Mouse (Mus musculus) neural tube, embryonic 15.5 days (tissue): ENCODE results near the gene Fam117a. TPM values are rescaled to one million over a fixed set of nuclear protein-coding genes. Genes with fewer than 3 reads are reported as not detected.
A peak's percentile ranks its signal among the peaks of the same experiment; 100 is the strongest.

Source experiments
- ATAC-seq: fragments of 200-750 bp; cut with Nextera tagmentation; 2 replicates; pipeline ENCODE4 v1.8.0; 2017; ENCODE audit warnings: mild to moderate bottlenecking, moderate TSS enrichment, moderate library complexity; ENCODE audit not compliant: low FRiP score
- H3K27ac ChIP-seq: fragments of 300-500 bp; sonication (generic); replicated peaks from 2 replicates; pipeline ENCODE4 v1.5.1; 2015; ENCODE audit warnings: mild to moderate bottlenecking, inconsistent platforms
- H3K27me3 ChIP-seq: fragments of 300-500 bp; sonication (generic); replicated peaks from 2 replicates; pipeline ENCODE4 v1.6.1; 2015; ENCODE audit warnings: inconsistent platforms
- H3K36me3 ChIP-seq: fragments of 300-500 bp; sonication (generic); 2 replicates; pipeline ENCODE4 v1.6.1; 2015; ENCODE audit warnings: inconsistent platforms
- H3K4me1 ChIP-seq: fragments of 300-500 bp; sonication (generic); 2 replicates; pipeline ENCODE4 v1.6.1; 2015; ENCODE audit warnings: inconsistent platforms
- H3K4me2 ChIP-seq: fragments of 300-500 bp; sonication (generic); 2 replicates; pipeline ENCODE4 v1.6.1; 2015; ENCODE audit warnings: inconsistent platforms, mild to moderate bottlenecking, moderate library complexity
- H3K4me3 ChIP-seq: fragments of 300-500 bp; sonication (generic); replicated peaks from 2 replicates; pipeline ENCODE4 v1.5.1; 2015; ENCODE audit warnings: mild to moderate bottlenecking, inconsistent platforms
- H3K9ac ChIP-seq: fragments of 300-500 bp; sonication (generic); replicated peaks from 2 replicates; pipeline ENCODE4 v1.6.1; 2015; ENCODE audit warnings: mild to moderate bottlenecking, inconsistent platforms
- H3K9me3 ChIP-seq: fragments of 300-500 bp; sonication (generic); replicated peaks from 2 replicates; pipeline ENCODE4 v1.6.1; 2016; ENCODE audit warnings: inconsistent platforms
- WGBS: fragments of 180-500 bp; shearing (Covaris S2); methylation state at CpG from one replicate; pipeline ENCODE4 v1.1.7; 2015; ENCODE audit warnings: mixed read lengths; 5-methylcytosine and 5-hydroxymethylcytosine counted together
- polyA plus RNA-seq: library from polyadenylated mRNA; unstranded; fragments of >200 nt; fragmentation: Nextera tagmentation; extraction: Ambion mirVana; gene quantifications from 2 replicates; pipeline ENCODE4 v1.2.1, GENCODE M21; 2015

Gene Fam117a
- polyA plus RNA-seq, 1 experiment from 2014 or later = 2.4 TPM

DNA sequence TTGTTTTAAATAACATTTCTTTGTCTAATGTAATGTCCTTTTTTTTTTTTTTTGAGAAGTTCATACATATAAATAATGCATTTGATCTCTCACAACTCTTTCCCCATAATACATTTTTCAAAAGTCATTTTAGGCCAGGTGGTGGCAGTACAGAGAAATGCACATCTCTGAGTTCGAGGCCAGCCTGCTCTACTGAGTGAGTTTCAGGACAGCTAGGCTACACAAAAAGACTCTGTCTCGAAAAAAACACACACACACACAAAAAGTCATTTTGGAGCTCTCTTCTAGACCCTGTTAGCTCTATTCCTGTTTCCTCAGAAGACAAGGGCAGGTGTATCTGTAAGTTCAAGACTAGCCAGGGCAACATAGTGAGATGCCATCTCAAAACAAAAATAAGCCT, 15.9 kb downstream of the Fam117a start:
- no peaks in the 10 kb centered on the region for H3K36me3 ChIP-seq
- no peak overlapping the region for H3K4me3 ChIP-seq
- 87% methylated on average over 2 of the region's 2 CpGs for WGBS
- no peak overlapping the region for H3K9ac ChIP-seq
- no peak overlapping the region for H3K4me2 ChIP-seq
- no peak for ATAC-seq
- no peaks in the 10 kb centered on the region for H3K27me3 ChIP-seq
- no peak overlapping the region for H3K27ac ChIP-seq
- no peaks in the 10 kb centered on the region for H3K9me3 ChIP-seq
- H3K4me1 ChIP-seq = peaks cover 15% of the 10 kb centered on the region

DNA sequence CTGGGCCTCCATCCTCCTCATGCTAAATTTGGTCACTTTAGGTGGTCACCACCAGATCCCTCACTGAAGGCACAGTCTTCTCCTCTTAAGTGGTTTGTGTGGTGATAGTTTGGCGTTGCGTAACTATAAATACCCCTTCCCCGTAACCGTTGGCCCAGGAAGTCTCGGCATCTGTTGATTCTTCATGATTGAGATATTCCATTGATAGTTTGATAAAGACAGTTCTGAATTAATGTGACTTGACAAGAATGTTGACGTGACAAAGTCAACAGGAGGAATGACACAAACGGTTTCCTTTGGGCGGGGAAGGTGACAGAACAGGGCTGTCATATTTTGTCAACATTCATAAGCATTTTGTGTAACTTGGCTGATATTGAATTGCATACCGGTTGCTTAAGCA, 16.4 kb downstream of the Fam117a start:
- Histone ChIP-seq H3K4me2 (no peak overlapping the region), H3K27me3 (no peaks in the 10 kb centered on the region), H3K9ac (no peak overlapping the region), H3K27ac (no peak overlapping the region), H3K4me3 (no peak overlapping the region), H3K9me3 (no peaks in the 10 kb centered on the region), H3K4me1 (peaks cover 16% of the 10 kb centered on the region), H3K36me3 (no peaks in the 10 kb centered on the region)
- ATAC-seq = no peak
- 94% methylated on average over 9 of the region's 9 CpGs for WGBS

DNA sequence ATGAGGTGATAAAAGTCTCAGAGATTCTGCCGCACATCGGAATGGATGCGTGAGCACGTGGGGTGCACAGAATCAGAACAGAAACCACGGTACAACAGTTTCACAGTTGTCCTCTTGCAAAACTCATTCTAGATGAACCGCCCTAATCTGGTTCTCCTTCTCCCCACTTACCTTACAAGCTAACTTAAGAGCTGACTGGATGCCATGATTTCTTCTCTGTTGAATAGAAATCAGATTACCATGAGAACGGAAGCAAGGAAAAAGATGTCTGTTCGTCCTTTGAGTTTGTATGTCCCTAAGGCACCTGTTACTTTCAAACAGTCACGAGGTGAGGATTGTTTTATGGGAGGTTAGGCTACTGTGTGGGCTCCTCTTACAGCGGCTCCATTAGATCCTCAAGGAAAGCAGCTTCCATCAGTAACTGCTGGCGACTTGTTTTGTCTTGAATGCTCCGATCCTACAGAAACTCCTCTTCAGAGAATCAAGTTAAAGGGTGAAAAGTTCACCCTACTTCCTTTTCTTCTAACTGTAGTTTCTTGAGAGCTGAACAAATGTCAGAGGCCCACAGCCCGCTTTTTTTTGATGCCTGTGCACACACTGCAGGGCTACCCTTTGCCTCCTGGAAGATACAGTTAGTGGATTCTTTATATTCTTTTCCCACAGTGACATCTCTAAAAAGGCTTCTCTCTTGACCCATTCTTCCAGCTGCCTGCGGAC, 17.6 kb downstream of the Fam117a start:
- H3K36me3 ChIP-seq = no peaks in the 10 kb centered on the region
- no peaks in the 10 kb centered on the region for H3K27me3 ChIP-seq
- H3K9me3 ChIP-seq = no peaks in the 10 kb centered on the region

DNA sequence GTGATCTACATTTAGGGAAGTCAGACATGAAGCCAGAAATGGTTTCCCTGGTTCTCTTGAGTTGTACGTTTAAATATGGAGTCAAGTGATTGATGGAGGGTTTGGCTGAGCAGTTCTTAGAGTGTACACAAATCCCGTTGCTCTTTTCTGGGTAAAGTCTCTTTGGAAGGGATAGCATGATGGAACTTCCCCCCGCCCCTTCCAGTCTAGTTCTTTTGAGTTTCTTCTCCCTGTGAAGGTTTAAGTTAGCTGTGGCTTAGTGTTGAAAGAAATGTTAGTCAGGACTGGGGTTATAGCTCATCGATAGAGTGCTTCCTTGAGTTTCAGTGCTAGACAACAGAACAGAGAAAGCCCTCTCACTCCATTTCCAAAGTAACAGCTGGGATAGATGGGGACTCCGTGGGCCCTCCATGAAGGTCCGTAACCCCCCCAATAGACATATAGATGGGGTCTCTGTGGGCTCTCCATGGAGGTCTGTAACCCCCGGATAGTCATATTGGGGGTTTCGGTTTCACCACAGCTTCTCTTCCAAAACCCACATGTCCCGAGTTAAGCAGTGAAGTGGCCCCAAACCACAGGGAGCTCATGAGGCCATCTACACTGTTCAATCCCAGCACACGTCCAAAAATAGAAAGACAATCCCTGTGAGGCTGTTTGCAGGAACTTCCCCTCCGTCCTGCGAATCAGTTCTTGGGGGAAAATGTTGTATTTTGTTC, 18.3 kb downstream of the Fam117a start:
- no peaks in the 10 kb centered on the region for H3K9me3 ChIP-seq
- H3K4me3 ChIP-seq = no peak overlapping the region
- no peak for ATAC-seq
- H3K4me1 ChIP-seq = peaks cover 21% of the 10 kb centered on the region
- no peaks in the 10 kb centered on the region for H3K36me3 ChIP-seq
- no peaks in the 10 kb centered on the region for H3K27me3 ChIP-seq
- no peak overlapping the region for H3K27ac ChIP-seq
- WGBS = 83% methylated on average over 12 of the region's 12 CpGs
- no peak overlapping the region for H3K4me2 ChIP-seq
- no peak overlapping the region for H3K9ac ChIP-seq

More for the DNA sequence above, 17.6 kb downstream of the Fam117a start:
- no peak overlapping the region for H3K27ac ChIP-seq
- peaks cover 17% of the 10 kb centered on the region for H3K4me1 ChIP-seq
- 80% methylated on average over 14 of the region's 14 CpGs for WGBS
- no peak overlapping the region for H3K4me3 ChIP-seq
- H3K4me2 ChIP-seq = no peak overlapping the region
- no peak for ATAC-seq
- no peak overlapping the region for H3K9ac ChIP-seq

DNA sequence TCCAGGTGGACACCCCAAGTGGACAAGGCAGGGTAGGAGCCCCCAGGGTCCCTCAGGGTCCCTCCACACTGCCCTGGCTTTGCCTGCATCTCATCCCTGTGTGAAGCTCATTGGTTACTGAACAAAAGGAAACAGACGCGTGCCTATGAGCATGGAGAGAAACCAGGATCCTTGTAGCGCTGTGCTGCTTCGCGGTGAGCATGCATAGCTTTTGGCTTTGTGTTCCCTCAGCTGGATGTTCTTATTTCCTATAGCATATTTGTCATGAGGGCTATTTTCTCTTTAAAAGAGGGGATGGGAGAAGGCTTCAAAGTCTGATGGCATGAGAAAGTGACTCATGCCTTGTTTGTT, 18.8 kb downstream of the Fam117a start:
- Histone ChIP-seq H3K36me3 (no peaks in the 10 kb centered on the region), H3K4me2 (no peak overlapping the region), H3K4me3 (no peak overlapping the region), H3K4me1 (peaks cover 16% of the 10 kb centered on the region), H3K27me3 (no peaks in the 10 kb centered on the region), H3K27ac (no peak overlapping the region), H3K9me3 (no peaks in the 10 kb centered on the region), H3K9ac (no peak overlapping the region)
- WGBS = 93% methylated on average over 5 of the region's 5 CpGs
- ATAC-seq = no peak

DNA sequence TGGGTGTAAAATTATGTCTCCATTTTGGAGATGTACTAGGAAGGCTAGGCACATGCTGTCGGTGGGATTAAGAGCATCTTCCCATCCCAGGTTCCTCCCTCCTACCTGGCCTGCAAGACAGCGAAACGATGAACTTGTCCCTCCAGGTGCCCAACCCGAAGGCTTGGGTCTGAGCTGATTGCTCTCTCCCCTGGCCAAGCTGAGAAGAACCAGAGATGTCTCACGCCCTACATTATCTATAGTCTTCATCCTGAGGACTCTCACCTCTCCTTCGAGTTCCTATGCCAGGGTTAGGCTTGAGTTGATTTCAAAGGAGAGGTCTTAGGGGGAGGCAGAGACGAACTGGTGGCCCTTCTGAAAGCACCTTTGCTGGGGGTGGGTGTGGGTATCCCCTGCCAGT, 19.2 kb downstream of the Fam117a start:
- Histone ChIP-seq H3K36me3 (no peaks in the 10 kb centered on the region), H3K9me3 (no peaks in the 10 kb centered on the region), H3K27ac (no peak overlapping the region), H3K27me3 (no peaks in the 10 kb centered on the region), H3K4me2 (no peak overlapping the region), H3K4me3 (no peak overlapping the region), H3K9ac (no peak overlapping the region), H3K4me1 (peaks cover 16% of the 10 kb centered on the region)
- 90% methylated on average over 7 of the region's 7 CpGs for WGBS
- no peak for ATAC-seq

DNA sequence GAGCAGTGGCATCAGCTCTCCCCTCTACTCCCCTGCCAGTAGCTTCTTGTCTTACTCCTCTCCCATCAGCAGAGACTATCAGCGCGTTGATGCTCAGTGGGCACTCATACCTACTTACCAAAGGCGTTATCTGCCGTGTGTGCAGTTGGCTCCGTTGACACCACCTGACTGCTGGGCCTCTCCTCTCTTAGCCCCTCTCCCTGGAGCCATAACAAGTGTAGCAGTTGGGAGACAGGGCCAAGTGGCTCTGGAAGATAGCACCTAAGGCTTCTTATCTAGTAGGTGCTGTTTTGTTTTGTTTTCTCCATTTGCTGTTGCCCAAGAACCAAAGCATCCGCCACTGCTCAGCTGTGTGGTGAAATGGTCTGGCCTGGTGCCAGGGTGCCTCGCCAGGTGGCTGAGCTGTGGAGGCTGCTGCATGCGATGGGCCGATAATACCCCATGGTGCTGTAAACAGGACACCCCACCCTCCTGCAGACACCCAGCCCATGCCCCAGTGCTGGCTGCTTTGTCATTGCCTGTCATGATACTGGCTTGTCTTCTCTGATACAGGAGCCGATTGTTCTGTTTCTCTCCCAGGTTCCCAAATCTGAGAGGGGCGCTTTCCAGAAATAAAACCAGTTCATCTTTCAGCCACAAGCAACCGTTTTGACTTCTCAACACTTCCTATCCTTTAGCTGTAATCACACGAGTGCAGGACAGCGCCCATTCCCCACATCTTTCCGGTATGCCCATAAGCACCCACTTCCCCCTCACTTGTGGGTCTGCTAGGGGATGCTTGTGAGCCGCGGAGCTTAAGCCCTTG, 19.9 kb downstream of the Fam117a start:
- H3K9ac ChIP-seq = no peak overlapping the region
- H3K27me3 ChIP-seq = no peaks in the 10 kb centered on the region
- no peak overlapping the region for H3K4me2 ChIP-seq
- no peak overlapping the region for H3K27ac ChIP-seq
- H3K36me3 ChIP-seq = no peaks in the 10 kb centered on the region
- H3K9me3 ChIP-seq = no peaks in the 10 kb centered on the region
- 68% methylated on average over 17 of the region's 17 CpGs for WGBS
- H3K4me3 ChIP-seq = no peak overlapping the region
- H3K4me1 ChIP-seq = peaks cover 16% of the 10 kb centered on the region
- no peak for ATAC-seq

DNA sequence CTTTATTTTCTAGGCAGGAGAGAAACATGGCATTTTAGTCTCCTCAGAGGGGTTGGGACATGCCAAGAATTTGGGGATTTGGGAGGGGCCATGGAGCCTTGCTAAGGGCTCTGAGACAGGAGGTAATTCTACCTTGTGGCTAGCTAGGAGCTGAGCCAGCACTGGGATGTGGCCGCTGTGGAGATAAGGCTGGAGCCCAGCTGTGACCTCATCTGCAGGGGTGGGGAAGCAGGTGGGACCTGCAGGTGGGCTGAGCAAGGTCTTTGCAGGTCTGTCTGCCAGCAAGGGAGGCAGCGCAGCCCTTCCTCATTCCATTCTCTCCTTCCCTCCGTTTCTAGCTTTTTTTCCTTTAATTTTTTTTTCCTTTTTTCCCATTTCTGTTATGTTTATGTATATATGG, 21.4 kb downstream of the Fam117a start:
- no peaks in the 10 kb centered on the region for H3K9me3 ChIP-seq
- WGBS = 65% methylated on average over 3 of the region's 3 CpGs
- peaks cover 16% of the 10 kb centered on the region for H3K4me1 ChIP-seq
- no peak overlapping the region for H3K27ac ChIP-seq
- H3K4me2 ChIP-seq = no peak overlapping the region
- no peaks in the 10 kb centered on the region for H3K27me3 ChIP-seq
- no peaks in the 10 kb centered on the region for H3K36me3 ChIP-seq
- no peak overlapping the region for H3K9ac ChIP-seq
- no peak for ATAC-seq
- H3K4me3 ChIP-seq = no peak overlapping the region

DNA sequence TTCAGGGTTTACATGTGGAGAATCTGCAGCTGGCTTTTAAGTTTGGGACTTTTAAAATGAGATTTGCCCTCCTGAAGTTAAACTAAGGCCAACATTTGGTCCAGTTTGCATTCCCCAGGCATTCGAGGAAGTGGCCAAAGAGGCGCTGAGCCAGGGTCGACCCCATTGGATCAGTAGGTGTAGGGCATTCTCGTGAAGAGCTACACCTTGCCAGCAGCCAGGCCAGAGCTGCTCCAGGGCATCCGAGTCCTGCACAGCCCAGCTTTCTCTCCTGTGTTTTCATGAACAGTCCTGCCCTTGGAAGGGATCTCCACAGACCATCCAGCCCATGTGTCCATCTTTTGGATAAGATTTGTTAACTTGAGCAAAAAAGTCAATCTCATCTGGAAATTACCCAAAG, 27.6 kb downstream of the Fam117a start:
- Histone ChIP-seq H3K27ac (no peak overlapping the region), H3K36me3 (no peaks in the 10 kb centered on the region), H3K4me3 (no peak overlapping the region), H3K4me1 (peaks cover 18% of the 10 kb centered on the region), H3K4me2 (no peak overlapping the region), H3K9ac (no peak overlapping the region), H3K27me3 (no peaks in the 10 kb centered on the region), H3K9me3 (no peaks in the 10 kb centered on the region)
- 91% methylated on average over 5 of the region's 5 CpGs for whole genome bisulfite sequencing
- ATAC-seq = no peak

DNA sequence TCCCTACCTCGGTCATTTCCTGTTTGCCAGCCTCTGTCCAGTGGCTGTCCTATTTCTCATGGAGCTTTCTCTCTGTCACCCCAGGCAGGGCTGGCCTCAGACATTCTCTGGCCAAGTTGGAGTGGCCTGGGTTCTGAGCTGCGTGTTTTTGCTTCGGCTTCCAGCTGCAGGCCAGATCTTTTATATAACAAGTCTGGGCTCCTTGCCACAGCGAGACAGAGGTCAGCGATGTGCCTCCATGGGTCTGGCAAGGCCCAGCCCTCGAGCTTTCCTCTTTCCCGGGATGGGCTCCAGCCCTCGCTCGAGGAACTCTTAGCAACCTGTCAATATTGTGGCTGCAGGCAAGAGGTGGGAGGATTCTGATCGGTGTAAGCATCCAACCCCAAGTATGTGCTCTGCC, 28.8 kb downstream of the Fam117a start:
- ATAC-seq = no peak
- WGBS = 72% methylated on average over 10 of the region's 10 CpGs
- Histone ChIP-seq H3K9me3 (no peaks in the 10 kb centered on the region), H3K9ac (no peak overlapping the region), H3K27me3 (no peaks in the 10 kb centered on the region), H3K36me3 (no peaks in the 10 kb centered on the region), H3K4me2 (no peak overlapping the region), H3K27ac (peak overlapping the region; percentile 60; the same call in 1 of the 2 replicates), H3K4me1 (peaks cover 13% of the 10 kb centered on the region; the same call in 1 of the 2 replicates), H3K4me3 (no peak overlapping the region)

DNA sequence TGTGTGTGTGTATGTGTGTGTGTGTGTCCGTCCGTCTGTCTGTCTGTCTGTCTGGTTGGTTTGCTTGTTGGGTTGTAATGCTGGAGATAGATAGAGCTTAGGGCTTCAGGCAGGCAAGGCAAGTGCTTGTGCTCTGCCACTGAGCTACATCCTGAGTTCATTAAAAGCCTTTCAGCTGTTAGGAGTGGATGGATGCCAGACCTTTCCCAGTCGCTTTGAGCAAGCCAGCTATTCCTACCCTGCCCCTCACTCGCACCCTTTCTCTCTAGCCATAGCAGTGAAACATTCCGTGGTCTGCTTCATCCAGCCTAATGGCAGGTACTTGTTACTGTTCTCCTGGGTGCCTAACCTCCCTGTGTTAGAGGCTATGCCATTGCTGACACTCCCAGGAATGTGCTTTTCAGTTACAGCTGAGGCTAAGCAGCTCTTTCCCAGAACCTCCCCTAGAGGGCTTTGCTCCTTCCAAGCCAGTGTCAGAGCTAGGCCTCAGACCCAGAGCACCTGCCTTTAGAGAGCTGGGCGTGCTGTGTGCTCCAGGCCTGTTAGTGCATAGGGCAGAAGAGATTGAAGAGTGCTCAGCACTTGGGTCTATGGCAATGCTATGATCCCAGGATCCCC, 29.6 kb downstream of the Fam117a start:
- H3K36me3 ChIP-seq = no peaks in the 10 kb centered on the region
- H3K4me3 ChIP-seq = no peak overlapping the region
- no peak overlapping the region for H3K9ac ChIP-seq
- 79% methylated on average over 6 of the region's 6 CpGs for WGBS
- peaks cover 13% of the 10 kb centered on the region; the same call in 1 of the 2 replicates for H3K4me1 ChIP-seq
- no peaks in the 10 kb centered on the region for H3K9me3 ChIP-seq
- H3K27ac ChIP-seq = peak overlapping the region; percentile 60; the same call in 1 of the 2 replicates
- H3K27me3 ChIP-seq = no peaks in the 10 kb centered on the region
- H3K4me2 ChIP-seq = no peak overlapping the region
- no peak for ATAC-seq
